Mouse (Mus musculus): ENCODE data around the gene Abcb4.
"Not testable (repeated sequence)": the region's sequence is repeated elsewhere in the genome, so short reads cannot be mapped to it uniquely, and the experiment has no call there.

Abcb4 gene

DNA sequence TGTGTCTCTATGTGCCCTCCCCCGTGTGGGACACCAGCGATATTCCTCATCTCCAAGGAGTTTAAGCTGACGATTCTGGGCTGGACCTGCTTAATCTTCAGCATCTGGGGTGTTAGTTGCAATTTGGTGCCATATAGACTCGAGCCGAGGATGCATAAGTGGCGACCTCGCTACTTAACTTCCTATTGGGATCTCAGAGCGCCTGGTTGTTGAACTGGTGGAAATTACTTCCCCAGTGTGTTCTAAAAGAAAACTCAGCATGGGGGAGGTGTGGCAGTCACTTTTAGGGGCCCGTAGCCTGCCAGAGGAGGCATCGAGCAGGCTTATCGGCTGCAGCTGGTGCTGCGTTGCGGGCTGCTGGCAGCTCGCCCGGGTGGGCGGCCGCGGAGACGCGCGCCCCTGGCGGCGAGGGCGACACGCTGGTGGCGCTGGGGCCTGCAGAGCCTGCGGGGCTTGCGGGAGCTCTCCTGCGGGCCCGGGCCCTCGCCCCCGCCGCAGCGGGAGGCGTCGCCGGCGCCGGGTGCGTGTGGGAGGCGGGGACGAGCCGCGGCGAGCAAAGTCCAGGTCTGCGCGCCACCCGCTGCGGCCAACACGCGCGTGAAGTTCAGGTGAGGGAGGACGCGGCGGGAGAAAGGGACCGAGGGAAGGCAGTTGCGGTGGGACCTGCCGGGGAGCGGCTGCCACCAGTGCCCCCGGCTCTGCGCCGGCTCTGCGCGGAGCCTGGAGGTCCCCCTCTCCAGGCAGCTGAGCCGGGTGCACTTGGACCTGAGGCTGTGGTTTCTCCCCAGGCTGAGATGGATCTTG lies at the start of gene Abcb4:
Gene Abcb4 (plus strand): TSS at position 418 of the 804 bp plus-strand sequence.
- peak; percentile 35 to 42 for DNase-seq

DNA sequence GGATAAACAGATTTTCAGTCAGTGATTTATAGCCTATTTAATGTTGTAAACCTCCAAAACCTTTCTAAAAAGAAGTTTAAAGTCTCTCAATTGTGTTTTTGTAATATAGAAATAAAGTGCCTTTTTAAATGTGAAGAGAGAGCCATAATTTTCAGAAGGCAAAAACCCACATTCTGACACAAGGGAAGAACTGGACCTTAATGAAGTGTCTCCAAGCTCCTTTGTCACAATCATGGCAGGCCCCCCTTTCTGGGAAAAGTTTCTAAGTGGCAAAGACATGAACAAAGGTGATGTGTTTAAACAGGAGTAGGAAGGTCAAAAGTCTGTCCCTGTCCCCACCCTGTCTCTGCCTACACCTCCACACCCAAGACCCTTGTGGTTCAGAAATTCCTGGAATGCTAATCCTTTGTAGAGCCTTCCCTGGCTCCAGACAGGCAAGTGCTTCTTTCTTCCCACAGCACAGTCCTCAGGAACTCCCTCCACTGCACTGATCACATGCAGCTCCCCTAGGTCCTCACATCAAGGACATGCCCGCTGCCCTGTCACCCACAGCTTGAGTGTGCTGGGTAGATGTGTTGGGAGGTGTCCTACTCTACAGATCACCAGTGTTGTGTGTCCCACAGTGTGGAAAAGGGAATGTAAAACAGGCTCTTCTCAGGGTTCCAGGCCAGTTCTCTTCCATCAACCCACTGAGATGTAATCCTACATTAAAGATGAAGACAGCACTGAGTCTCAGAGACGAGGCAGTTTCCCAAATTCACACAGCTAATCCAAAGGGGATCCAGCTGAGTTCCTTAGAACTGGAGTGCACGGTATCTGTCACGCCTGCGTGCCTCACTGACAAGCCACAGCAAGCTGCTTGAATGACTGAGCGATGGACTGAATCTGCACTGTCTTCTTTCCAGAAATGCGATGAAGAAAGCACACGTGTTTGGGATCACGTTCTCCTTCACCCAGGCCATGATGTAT lies 44.6 kb upstream of the Abcb4 start:
- not testable (repeated sequence) for DNase-seq

DNA sequence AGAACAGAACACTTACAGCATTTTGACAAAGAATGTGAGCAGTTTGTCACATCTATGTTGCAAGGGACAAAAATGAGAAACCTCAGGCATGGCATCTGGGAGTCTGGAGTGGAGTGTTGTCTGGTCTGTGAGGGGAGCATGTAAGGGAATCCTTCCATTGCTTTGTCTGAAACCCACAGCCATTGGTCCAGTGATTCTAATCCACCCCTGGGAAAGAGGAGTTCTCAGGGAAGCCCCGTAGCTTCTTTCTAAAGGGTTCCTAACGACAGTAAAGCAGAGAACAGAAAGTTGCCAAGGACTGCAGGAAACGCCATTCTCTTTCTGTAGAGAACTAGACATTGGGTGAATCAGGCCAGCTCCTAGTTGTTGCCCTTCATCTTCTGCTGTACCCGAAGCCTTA lies 42.7 kb upstream of the Abcb4 start:
- DNase-seq = no peak

DNA sequence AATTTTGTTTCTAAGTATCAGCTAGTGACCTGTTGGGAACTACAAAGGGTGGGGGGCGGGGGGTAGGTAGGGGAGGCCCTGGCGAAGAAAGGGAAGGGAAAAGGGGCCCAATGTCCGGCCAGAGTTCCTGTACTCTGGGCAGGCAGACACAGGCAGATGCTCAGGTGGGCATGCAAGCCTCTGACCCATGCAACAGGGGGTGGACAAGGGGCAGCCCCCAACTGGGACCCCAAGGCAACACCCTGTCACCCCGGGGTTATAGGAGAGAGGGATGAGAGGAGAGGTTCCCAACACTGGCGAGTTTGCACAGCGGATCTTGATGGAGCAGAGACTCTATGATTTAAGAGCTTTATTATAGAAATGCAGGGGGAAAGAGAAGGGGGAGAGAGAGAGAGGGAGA lies 36.3 kb upstream of the Abcb4 start:
- DNase-seq = no peak

DNA sequence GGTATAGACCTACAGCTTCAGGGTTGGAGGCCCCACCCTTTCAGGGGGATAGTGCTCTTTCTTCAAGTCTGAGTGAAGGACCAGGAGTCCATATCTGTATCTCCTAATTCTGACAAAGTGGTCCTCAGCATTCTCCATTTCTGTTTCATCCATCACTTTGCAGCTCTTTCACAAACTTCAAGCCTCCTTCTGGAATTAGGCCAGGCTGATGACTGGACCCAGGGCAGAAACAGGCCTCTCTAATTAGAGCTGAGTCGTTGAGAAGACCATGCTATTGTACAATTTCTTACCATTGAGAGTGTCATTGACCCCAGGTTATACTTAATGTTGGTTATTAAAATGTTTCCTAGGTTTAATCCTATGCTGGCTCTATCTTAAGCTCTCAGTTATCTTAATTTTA lies 31.7 kb upstream of the Abcb4 start:
- no peak for DNase-seq

DNA sequence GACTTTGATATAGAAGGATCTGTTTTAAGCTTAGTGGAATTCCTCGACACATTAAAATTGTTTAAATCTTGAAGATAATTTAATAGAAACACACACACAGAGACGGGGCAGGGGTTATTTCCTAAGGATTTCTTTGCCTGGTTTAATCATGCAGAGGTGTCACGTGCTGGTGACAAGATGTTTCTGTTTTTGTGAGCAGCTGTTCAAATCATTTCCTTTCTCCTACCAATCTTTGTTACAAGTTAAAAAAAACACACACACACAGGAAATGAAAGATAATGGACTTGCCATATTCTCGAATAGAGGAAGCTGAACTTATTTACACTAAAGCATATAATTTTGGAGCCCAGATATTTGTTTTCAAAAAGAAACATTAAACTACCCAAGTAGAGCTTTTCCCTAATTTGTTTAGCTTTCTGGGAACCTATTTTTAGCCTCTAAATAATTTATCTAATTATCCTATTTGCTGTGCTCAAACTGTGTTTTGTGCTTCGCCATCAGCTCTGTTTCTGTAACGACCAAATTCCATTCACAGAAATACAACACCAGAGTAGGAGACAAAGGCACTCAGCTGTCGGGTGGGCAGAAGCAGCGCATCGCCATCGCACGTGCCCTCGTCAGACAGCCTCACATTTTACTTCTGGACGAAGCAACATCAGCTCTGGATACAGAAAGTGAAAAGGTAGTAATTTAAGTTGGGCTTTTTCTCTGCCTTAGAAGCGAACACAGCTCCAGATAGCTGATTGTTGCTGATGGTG lies 29.8 kb upstream of the Abcb4 start:
- DNase-seq = no peak

DNA sequence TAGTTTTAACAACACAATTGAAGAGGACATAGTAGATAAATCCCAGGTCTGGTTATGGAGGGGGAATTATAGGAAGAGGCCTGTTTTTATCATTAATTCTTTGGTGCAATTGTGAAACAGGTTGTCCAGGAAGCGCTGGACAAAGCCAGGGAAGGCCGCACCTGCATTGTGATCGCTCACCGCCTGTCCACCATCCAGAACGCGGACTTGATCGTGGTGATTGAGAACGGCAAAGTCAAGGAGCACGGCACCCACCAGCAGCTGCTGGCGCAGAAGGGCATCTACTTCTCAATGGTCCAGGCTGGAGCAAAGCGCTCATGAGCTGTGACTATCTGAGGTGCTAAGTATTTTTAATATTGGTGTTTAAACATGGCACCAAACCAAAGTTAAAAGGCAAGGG lies 27.9 kb upstream of the Abcb4 start:
- DNase-seq = not testable (repeated sequence)

DNA sequence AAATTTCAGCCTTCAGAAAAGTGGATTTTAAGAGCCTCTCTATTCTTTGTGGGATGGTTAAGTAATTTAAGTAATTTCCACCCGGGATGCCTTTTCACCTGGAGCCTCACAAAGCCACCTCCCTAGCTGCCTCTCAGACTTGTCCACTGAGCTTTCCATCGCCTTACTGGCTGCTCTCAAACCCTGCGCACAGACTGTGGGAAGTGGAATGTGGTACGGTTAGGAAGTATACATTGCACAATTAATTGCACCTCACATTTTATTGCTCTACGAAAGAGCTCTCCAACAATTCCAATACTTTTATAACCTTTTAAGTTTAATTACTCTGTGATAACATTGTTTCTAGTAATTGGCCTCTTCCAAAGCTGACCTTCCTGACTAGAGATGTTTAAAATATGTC lies 27.2 kb upstream of the Abcb4 start:
- no peak for DNase-seq

DNA sequence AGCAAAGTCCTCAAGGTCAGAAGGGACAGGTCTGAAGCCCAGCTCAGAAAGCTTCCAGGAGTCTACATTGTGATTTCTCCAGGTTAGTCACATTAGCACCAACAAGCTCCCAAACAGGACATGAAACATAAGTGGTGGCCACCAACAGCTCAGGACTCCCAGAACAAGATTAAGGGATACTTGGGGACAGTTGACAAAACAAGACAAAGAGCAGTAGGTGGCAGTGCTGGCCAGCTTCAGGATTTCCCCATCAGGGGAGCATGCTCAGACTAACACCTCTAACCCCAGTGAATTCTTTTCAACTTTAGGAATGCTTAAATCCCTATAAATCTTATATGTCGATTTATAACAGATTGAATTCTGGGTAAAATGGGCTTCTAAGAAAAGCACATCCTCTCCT lies 25.5 kb upstream of the Abcb4 start:
- DNase-seq = peak in 1 of 2 experiments; percentile 6

DNA sequence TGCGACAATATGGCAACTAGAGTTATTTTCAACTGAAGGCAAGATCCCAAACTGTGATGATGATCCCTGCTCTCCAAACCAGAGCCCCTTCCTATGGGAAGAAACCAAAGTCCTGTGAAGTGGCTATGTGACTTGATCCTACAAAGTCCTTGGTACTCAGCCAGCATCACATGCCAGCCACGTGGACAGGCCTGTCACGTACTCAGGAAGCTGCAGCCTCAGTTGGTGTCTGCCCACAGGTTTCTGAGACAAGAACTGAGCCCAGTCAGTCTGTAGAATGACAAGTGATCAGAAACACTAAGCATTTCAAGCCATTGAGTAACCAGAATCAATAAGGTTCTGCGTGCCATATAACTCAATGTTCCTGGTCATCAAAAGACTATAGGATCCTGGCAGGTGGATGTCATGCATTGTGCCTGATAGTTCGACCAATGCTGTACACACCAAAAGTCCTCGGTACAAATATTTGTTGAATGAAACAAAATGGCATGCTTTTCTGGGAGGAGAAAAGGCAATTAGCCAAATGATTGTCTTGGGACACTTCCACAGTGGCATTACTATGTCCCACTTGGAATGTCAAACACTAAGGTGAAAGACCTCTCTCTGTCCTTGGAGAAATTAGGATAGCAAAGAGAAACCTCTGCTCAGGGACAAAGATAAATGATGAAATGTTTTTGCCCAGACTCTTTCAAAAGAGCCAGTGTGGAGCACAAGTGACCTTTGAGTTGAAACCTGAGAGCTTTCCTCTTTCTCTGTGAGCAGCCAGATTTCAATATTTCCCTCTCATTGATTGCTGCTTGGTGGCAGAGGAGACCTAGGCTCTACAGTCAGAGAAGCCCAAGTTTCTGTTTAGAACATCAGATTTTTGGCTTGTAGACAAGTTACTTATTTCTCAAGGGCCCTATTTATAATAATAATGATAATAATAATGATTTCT lies 20.3 kb upstream of the Abcb4 start:
- DNase-seq = no peak

DNA sequence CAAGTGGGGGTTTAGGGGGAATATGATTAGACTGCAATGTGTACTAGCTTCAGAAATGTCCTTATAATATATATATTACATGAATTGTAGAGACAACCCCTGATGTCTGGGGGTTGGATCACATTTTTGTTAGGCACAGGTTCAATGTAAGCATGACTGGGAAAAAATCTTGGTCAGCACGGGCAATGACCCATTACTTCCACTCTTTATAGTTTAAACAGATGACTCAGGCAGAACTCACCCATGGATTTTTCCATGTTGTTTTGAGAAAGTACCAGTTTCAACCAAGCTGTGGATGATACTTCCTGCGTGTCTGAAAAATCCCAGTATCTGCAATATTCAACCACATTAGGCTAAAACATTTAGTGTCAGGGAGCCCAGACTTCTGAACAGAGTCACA lies 16.4 kb upstream of the Abcb4 start:
- no peak for DNase-seq

DNA sequence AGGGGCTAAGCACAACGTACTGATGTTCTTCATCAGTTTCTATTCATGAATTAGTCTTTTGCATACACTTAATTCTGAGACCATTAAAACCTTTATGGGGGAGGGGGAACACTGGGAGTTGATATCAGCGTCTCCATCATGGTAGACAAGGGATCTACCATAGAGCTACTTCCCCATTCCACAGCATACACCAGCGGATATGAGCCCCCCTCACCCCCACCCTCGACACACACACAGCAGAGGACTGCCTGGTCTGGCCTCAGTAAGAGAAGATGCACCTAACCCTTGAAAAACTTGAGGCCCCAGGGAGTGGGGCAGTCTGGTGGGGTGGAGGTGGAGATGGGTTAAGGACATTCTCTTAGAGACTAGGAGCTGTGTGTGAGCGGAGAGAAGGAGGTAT lies 15.7 kb upstream of the Abcb4 start:
- DNase-seq = no peak

DNA sequence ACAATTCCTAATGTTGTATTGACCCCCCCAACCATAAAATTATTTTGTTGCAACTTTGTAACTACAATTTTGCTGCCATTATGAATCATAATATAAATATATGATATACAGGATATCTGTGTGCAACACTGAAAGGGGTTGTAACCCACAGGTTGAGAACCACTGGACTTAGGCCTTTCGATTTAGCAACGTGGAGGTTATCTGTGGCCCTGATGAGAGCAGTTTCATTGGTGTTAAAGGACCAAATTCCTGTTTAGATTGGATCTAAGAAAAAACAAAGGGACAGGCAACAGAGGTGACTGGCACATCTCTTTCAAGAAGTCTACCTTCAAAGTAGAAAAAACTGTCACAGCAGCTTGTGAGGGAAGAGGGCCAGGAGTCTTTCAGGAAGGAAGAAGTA lies 7.7 kb upstream of the Abcb4 start:
- DNase-seq = no peak

DNA sequence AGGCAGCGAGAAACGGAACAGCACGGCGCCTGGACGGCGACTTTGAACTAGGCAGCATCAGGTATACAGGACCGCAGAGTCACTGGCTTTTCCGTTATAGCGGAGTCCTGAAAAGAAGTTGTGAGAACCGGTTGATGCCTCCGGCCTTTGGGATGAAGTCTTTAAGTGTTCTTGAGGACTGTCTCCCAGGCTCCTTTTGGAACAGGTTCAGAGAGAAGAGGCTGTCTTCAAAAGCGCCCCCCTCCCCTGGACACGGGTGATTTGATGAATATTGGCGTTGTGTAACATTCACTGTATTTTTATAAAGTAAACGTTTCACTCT lies 548 bp downstream of the Abcb4 start:
- DNase-seq = no peak

DNA sequence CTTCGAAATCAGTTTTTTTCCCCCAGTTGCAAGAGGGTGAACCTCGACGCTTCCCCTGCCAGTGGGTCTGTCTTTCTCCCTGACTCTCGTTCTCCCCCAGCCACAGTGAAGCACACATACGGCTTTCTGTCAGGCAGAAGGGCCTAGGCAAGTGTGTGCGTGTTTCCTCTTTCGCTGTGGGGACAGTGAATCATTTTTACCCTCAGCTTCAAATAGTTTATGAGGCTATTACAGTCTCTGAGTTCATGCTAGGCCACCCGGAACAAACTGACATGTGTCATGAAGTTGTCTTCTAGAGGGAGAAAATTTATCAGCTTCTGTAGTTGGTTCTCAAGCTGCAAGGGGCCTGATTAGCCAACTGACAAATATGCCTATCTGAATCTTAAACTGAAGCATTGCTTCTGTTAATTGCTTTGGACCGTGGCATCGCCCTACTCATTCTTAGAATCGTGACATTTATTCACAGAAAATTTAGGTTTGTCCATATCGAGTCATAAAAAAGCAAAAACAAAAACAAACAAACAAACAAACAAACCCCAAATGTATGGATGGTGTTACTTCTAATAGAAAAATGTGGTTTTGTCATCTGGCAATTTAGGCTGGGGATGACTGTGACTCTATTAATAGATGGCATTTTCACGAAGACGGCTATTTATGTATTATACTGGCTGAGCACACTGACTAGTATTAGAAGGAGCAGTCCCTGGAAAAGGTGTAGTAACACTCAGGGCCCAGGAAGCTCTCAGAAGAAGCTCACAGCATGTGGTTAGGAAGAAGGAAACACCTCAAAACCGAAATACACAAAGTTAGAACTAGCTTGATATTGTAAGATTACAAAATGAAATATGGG lies 1.3 kb downstream of the Abcb4 start:
- no peak for DNase-seq

DNA sequence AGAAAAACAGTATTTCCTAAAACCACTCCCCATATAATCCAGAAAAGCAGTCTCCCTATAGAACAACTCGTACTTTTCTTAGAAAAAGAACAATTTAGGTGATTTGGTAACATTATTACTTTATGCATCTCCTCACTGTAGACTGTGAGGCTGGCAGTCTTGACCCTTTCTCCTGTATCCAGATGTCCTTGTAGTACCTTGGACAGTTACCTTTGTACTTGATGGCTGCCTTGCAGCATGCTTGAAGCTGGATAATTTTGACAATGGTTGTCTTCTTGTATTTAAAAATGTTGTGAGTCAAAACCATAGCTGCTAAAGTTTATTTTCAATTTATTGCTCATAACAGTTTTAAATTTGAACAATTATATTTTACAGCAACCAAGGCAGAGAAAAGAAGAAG lies 2.7 kb downstream of the Abcb4 start:
- no peak for DNase-seq

DNA sequence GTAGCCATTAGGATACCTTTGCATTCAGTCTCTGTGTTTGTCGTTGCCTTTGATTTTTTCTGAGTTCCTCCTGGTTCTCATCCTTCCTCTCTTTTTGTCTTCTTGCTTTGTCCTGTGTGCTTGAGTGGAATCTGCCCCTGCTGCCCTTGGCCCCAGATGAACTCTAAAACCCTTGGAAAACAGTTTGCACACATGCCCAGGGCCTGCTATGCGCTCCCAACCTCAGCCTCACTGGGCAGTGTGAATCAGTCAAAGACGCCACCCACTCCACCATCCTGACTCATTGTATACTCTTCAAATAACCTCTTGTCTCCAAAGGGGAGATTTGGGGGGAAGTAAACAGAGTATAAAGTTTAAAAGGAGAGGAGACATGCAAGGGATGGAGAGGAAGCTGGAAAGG lies 4.7 kb downstream of the Abcb4 start:
- no peak for DNase-seq

DNA sequence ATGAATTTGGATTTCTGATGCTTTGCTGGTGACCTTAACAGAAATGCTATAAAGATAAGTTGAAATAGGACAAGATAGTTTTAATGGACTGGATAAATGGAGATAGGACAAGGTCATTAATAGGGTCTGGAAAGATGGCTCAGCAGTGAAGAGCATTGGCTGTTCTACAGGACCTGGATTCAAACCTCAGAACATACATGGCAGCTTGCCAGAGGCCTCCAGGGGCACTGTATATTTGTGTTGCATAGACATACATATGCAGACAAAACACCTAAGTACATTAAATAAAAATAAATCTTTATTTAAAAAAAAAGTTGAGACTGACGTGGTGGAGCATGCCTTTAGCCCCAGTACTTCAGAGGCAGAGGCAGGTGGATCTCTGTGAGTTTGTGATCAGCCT lies 7.5 kb downstream of the Abcb4 start:
- no peak for DNase-seq

DNA sequence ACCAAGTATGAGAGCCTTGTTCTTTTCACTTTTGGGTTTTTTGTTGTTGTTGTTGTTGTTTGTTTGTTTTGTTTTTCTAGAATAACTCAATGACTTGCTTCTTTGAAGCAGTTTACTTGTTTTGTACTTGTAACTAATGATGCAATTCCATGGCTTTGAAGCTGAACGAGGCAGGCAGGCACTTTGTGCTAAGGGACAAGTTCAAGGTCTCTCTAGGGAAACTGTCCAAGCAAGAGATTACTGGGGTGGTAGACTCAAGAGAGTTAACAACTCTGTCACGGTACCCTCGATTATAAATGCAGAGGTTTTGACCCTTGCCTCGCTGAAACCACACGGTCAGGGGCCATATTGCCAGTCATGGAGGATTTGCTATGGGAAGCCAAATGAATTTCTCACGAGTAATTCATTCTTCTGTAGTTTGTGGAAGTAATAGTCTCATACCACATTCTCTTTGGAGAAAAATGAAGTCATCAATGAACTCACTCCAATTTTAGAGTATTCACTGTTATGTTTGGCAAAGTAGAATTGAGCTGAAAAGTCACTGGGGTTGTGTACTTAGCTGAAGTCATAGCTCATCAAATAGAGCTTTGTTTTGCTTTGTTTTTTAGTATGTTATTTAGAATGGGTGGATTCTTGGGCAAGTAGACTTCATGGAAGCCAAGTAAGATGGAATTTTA lies 8.8 kb downstream of the Abcb4 start:
- DNase-seq = no peak

DNA sequence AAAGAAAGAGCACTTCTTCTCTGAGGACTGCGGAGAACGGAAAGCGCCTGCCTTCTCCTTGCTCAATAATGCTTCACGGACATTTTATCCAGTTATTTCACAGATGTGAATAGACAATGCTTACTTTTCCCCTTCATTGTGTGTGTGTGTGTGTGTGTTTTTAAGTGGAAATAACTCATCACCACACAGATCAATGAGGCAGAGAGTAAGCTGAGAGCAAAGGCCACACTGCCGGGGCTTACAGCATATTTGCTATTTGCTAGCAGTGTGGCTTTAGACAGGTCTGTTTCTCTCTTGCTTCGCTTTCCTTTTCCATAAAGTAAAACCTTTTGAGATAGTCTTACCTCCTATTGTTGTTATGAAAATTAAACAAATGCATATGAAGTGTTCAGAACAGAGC lies 11.0 kb downstream of the Abcb4 start:
- no peak for DNase-seq

Measured in cerebellum, postnatal 36 days (tissue).